Mouse (Mus musculus): ENCODE results near the gene Serinc4. TPM values are rescaled to one million over a fixed set of nuclear protein-coding genes. Genes with fewer than 3 reads are reported as not detected.

Serinc4 gene
- polyA plus RNA-seq, 1 experiment = not detected

DNA sequence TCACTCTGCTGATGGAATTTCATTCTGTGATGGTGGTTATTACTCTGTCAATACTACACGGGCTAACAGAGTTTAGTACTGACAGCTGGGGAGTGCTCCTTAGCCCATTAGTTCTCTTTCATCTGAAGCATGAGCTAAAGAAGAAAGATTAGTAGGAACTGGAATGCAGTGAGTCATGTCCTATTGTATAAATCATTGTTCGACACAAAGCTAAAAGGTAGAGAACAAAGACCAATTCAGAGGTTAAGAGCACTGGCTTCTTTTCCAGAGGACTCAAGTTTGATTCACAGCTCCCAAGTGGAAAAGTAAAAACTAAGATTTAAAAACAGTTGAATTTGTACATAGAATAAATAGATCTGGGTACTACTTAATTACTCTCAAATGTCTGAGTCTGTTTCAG lies 3.5 kb upstream of the Serinc4 start:
- no peak for TF ChIP-seq CTCF (IDR thresholded peaks at IDR 0.05; ENCODE audit: low read depth, low read length)
- no peak for TF ChIP-seq POLR2A (IDR thresholded peaks at IDR 0.05; ENCODE audit: borderline replicate concordance, low read depth, low read length)
- H3K4me1 ChIP-seq (ENCODE audit: control insufficient read depth, insufficient read depth, low read length) = peaks cover 5% of the 10 kb centered on the region
- no peak overlapping the region for H3K27ac ChIP-seq (ENCODE audit: insufficient read depth, low read depth, low read length)
- no peak overlapping the region for H3K4me3 ChIP-seq (ENCODE audit: insufficient read depth, low read length)

DNA sequence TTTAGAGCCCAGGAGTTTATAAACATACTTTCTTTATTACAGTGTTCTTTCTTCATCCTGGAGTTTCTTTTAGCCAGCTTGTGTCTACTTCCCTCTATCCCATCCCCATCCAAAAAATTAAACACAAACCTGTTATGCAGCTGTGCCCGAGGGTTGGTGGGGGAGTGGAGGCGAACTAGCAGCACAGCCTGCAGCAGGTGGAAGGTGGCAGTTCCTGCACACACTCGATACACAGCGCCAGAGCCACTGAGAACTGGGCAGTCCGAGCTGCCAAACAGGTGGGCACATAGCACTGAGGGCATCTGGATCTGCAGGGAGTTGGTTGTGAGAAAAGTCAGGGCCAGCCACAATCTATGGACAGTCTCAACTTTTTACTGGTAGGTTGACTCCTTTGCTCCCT lies 1.0 kb downstream of the Serinc4 start:
- TF ChIP-seq CTCF (IDR thresholded peaks at IDR 0.05; ENCODE audit: low read depth, low read length) = no peak
- TF ChIP-seq POLR2A (IDR thresholded peaks at IDR 0.05; ENCODE audit: borderline replicate concordance, low read depth, low read length) = no peak
- no peak overlapping the region for H3K4me3 ChIP-seq (ENCODE audit: insufficient read depth, low read length)
- peaks cover 26% of the 10 kb centered on the region for H3K4me1 ChIP-seq (ENCODE audit: control insufficient read depth, insufficient read depth, low read length)
- H3K27ac ChIP-seq (ENCODE audit: insufficient read depth, low read depth, low read length) = no peak overlapping the region

DNA sequence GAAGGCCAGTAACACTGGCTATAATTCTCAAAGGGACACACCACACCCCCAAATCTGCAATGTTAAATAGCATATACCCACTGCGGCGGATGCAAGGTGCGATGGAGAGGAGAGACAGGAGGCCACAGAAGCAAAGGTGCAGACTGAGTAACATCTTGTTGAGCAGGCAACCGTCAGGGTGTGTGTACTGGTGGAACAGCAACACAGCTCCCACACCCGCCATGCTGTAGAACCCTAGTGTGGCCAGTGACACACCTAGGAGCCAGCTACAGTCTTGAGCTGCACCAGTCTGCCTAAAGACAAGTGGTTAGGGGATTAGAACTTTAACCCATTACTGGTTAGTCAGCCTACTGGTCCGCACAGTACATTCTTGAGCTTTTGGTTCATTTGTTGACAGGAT lies 2.7 kb downstream of the Serinc4 start:
- H3K27ac ChIP-seq (ENCODE audit: insufficient read depth, low read depth, low read length) = no peak overlapping the region
- no peak overlapping the region for H3K4me3 ChIP-seq (ENCODE audit: insufficient read depth, low read length)
- no peak for TF ChIP-seq CTCF (IDR thresholded peaks at IDR 0.05; ENCODE audit: low read depth, low read length)
- no peak for TF ChIP-seq POLR2A (IDR thresholded peaks at IDR 0.05; ENCODE audit: borderline replicate concordance, low read depth, low read length)
- H3K4me1 ChIP-seq (ENCODE audit: control insufficient read depth, insufficient read depth, low read length) = peaks cover 26% of the 10 kb centered on the region

DNA sequence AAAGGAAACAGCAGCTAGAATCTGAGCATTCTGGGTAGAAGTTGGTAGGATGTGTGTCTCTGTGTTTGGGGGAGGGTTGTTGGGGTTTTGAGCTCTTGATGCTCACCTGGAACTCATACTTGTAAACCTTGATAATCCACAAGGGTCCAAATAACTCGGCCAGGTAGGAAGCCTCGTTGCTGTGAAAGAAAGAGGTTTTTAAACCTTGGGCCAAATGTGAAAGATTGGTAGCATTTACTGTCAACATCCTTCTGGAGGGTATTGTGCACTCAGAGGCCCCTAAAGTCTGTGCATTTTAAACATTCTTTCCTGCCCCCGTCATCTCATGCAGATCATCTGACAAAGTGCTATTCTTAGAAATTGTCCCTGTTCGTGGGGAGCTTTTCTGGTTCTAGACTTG lies 3.6 kb downstream of the Serinc4 start, which contains the start of gene Hypk:
Hypk (plus strand) TSS at position 301 of the 400 bp plus-strand sequence.
- H3K27ac ChIP-seq (ENCODE audit: insufficient read depth, low read depth, low read length) = peak within 1 kb of the TSS; percentile 51
- H3K4me1 ChIP-seq (ENCODE audit: control insufficient read depth, insufficient read depth, low read length) = peaks cover 26% of the 10 kb centered on the region
- H3K4me3 ChIP-seq (ENCODE audit: insufficient read depth, low read length) = no peak within 1 kb of the TSS
- TF ChIP-seq POLR2A (IDR thresholded peaks at IDR 0.05; ENCODE audit: borderline replicate concordance, low read depth, low read length) (no peak), CTCF (IDR thresholded peaks at IDR 0.05; ENCODE audit: low read depth, low read length) (no peak)

DNA sequence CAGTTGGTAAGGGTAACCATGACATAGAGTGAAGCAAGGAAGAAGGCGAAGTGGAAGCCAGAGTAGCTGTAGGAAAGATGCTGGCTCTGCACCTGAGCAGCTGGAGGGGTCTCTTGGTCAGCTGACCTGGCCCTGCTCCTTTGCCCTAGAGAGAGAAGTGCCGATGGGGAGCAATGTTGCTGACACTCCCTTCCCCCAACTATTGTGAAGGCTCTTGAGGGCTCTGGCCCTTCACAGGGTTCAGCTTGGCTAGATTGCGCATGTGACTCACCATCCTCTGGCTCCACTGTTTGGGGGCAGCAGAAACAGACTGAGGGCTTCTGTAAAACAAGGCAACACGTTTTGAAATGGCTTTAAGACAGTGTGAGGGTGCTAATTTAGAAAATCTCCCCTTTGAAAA lies 4.2 kb downstream of the Serinc4 start:
- no peak for TF ChIP-seq POLR2A (IDR thresholded peaks at IDR 0.05; ENCODE audit: borderline replicate concordance, low read depth, low read length)
- TF ChIP-seq CTCF (IDR thresholded peaks at IDR 0.05; ENCODE audit: low read depth, low read length) = no peak
- H3K4me3 ChIP-seq (ENCODE audit: insufficient read depth, low read length) = no peak overlapping the region
- peak overlapping the region; percentile 51 for H3K27ac ChIP-seq (ENCODE audit: insufficient read depth, low read depth, low read length)
- peaks cover 32% of the 10 kb centered on the region for H3K4me1 ChIP-seq (ENCODE audit: control insufficient read depth, insufficient read depth, low read length)

DNA sequence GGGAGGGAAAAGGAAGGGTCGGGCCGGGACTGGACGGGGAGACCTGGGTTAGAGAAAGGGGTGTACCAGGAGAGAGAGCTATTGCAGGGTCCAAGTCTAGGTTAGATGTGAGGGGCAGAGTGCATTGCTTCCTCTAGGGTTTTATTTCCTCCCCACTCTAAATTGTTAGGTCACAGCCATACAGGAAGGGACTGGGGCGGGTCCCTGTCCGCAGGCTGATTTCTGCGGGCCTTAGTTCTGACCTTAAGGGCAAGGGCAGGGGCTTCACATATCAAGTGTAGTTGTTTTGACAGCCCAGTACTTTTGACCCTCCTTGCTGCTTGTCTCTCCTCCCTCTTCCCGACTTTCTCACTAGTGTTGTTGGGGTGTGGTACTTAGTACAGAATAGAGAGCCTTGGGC lies 6.5 kb downstream of the Serinc4 start:
- TF ChIP-seq POLR2A (IDR thresholded peaks at IDR 0.05; ENCODE audit: borderline replicate concordance, low read depth, low read length) = no peak
- Histone ChIP-seq H3K4me3 (ENCODE audit: insufficient read depth, low read length) (peak overlapping the region; percentile 83), H3K27ac (ENCODE audit: insufficient read depth, low read depth, low read length) (peak overlapping the region; percentile 78), H3K4me1 (ENCODE audit: control insufficient read depth, insufficient read depth, low read length) (peaks cover 35% of the 10 kb centered on the region)

DNA sequence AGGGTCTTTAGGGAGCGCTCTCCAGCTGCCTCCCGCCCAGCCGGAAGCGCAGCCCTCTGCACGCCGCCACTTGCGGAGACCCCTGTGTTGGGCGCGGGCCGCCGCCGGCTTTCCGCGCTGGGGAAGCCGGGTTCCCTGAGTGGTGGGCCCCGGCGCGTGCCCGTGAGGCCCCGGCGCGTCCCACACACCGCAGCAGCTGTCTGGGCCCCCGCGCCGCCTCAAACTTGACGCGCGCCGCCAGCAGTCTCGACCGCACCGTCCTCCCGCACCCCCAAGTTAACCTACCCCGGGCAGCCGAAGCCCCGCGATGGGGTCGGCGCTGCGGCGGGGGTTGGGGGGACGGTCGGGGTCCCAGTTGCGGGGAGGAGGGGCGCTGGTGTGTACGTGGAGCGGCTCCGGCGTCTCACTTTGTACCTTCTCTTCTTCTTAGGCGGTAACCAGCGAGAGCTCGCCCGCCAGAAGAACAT lies 7.0 kb downstream of the Serinc4 start:
- peak overlapping the region; percentile 78 for H3K27ac ChIP-seq (ENCODE audit: insufficient read depth, low read depth, low read length)
- TF ChIP-seq POLR2A (IDR thresholded peaks at IDR 0.05; ENCODE audit: borderline replicate concordance, low read depth, low read length) (no peak), CTCF (IDR thresholded peaks at IDR 0.05; ENCODE audit: low read depth, low read length) (no peak)
- peaks cover 35% of the 10 kb centered on the region for H3K4me1 ChIP-seq (ENCODE audit: control insufficient read depth, insufficient read depth, low read length)
- peak overlapping the region; percentile 83 for H3K4me3 ChIP-seq (ENCODE audit: insufficient read depth, low read length)

DNA sequence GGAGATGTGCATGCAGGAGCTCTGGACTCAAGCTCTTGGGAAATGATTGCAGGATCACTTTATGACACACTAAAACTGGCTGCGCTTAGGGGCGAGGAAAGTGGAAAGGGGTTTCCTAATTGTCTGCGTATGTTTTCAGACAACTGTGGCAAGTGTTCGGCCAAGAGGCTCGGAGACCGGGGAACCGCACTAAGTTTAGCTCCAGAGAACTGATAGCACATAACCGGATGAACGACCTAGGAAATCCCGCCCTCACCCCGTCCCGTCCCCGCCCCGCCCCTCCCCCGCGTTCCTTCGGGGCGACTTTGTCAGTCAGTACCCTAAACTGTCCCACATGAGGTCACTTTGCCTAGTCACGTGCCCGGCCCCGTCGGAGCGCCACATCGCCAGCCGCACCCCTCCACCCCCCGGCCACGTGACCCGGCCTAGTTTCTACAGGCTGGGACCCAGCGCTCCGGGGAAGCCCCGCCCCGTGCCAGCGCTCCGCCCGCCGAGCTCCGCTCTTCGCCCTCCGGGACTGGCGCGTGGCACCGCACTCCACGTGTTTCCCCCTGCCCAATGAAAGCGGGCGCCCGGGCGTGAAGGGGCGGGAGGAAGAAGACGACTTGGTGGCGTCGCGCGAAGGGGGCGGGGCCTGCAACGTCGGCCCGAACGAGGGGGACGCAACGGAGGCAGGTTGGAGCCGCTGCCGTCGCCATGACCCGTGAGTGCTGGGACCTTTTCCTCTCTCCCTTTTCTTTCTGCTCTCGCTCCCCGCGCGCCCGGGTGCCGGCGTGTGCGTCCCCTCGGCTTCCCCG lies 7.6 kb downstream of the Serinc4 start, which contains the start of gene Serf2:
Serf2 (plus strand) TSS at position 457 of the 797 bp plus-strand sequence.
- Histone ChIP-seq H3K4me3 (ENCODE audit: insufficient read depth, low read length) (peak within 1 kb of the TSS; percentile 83), H3K4me1 (ENCODE audit: control insufficient read depth, insufficient read depth, low read length) (peaks cover 35% of the 10 kb centered on the region), H3K27ac (ENCODE audit: insufficient read depth, low read depth, low read length) (peak within 1 kb of the TSS; percentile 78)
- TF ChIP-seq POLR2A (IDR thresholded peaks at IDR 0.05; ENCODE audit: borderline replicate concordance, low read depth, low read length) = no peak
- TF ChIP-seq CTCF (IDR thresholded peaks at IDR 0.05; ENCODE audit: low read depth, low read length) = no peak

DNA sequence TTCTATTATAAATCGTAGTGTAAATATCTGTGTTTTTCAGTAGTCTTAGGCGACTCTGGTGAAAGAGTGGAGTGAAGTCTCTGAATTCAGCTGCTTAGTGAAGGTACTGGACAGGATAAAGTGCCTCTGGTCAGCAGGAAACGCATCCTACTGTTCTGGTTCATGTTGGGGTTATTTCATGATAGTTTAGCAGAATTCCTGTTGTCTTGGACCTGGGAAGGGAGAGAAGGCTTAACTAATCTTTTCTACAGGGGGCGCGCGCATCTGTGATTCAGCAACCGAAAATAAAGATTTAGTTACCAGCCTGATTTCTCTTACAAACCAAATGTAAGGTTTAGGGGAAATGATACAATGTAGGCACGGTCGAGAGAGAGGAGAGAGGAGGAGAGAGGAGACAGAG lies 8.4 kb downstream of the Serinc4 start:
- Histone ChIP-seq H3K4me3 (ENCODE audit: insufficient read depth, low read length) (peak overlapping the region; percentile 55), H3K4me1 (ENCODE audit: control insufficient read depth, insufficient read depth, low read length) (peaks cover 31% of the 10 kb centered on the region), H3K27ac (ENCODE audit: insufficient read depth, low read depth, low read length) (peak overlapping the region; percentile 67)

DNA sequence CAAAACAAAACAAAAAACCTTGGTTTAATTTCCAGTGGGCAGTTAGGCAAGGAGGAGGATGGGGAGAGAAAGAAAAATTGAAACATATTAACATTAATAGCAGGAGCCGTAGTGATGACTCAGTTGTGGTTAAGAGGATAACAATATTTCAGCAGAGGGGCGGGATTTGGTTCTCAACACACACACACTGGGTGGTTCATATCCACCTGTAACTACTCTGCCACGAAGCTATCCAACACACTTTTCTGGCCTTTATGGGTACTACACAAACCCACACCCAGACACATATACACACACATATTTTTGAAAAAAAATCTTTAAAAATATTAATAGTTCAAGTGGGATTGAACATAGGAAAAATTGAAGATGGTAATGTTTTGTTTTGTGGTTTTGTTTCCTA lies 9.6 kb downstream of the Serinc4 start:
- Histone ChIP-seq H3K4me3 (ENCODE audit: insufficient read depth, low read length) (no peak overlapping the region), H3K27ac (ENCODE audit: insufficient read depth, low read depth, low read length) (no peak overlapping the region), H3K4me1 (ENCODE audit: control insufficient read depth, insufficient read depth, low read length) (peaks cover 29% of the 10 kb centered on the region)
- no peak for TF ChIP-seq POLR2A (IDR thresholded peaks at IDR 0.05; ENCODE audit: borderline replicate concordance, low read depth, low read length)
- TF ChIP-seq CTCF (IDR thresholded peaks at IDR 0.05; ENCODE audit: low read depth, low read length) = no peak

More for the DNA sequence above, 8.4 kb downstream of the Serinc4 start:
- TF ChIP-seq POLR2A (IDR thresholded peaks at IDR 0.05; ENCODE audit: borderline replicate concordance, low read depth, low read length) = no peak
- TF ChIP-seq CTCF (IDR thresholded peaks at IDR 0.05; ENCODE audit: low read depth, low read length) = no peak
